25 mouse cellular contexts compared by ENCODE assay signal in genomic region chr2:77813029-77813428, GRCm38 (mm10). TPM values are rescaled to one million over a fixed set of nuclear protein-coding genes. Genes with fewer than 3 reads are reported as not detected.
"Had no signal": no experiment of that assay in that cellular context is flagged by ENCODE, and none has a peak within 500 bp of the region (broad histone marks: within the 10 kb centered on the region; RNA-seq: fewer than 3 reads in every experiment).

No protein-coding gene starts in this region.

- DNase-seq: gastrocnemius, adult 2 months; gastrocnemius, postnatal 10 days; gastrocnemius, postnatal 25 days; heart, adult 2 months; heart, postnatal 10 days; heart, postnatal 4 days; kidney, adult 18-20 months; kidney, adult 8-10 months; kidney, postnatal 10 days; kidney, postnatal 25 days; kidney, postnatal 4 days had no signal

- H3K27ac ChIP-seq: gastrocnemius, adult 2 months; heart, adult 2 months; heart, embryonic 10.5 days; hindbrain, embryonic 10.5 days; hindbrain, embryonic 12.5 days; hindbrain, embryonic 14.5 days; intestine, embryonic 15.5 days; layer of hippocampus, adult 2 months; left cerebral cortex, adult 2 months; limb, embryonic 13.5 days; limb, embryonic 15.5 days; liver, embryonic 12.5 days; liver, embryonic 14.5 days had no signal

- H3K36me3 ChIP-seq: heart, embryonic 10.5 days; heart, embryonic 12.5 days; hindbrain, embryonic 10.5 days; hindbrain, embryonic 12.5 days; intestine, embryonic 15.5 days; limb, embryonic 13.5 days; limb, embryonic 15.5 days; liver, embryonic 12.5 days had no signal

- H3K9me3 ChIP-seq: heart, embryonic 10.5 days; heart, embryonic 12.5 days; hindbrain, embryonic 10.5 days; hindbrain, embryonic 12.5 days; intestine, embryonic 15.5 days; limb, embryonic 13.5 days; limb, embryonic 15.5 days; liver, embryonic 12.5 days had no signal

- H3K4me3 ChIP-seq: gastrocnemius, adult 2 months; heart, adult 2 months; heart, embryonic 10.5 days; heart, embryonic 12.5 days; hindbrain, embryonic 10.5 days; hindbrain, embryonic 12.5 days; intestine, embryonic 15.5 days; layer of hippocampus, adult 2 months; left cerebral cortex, adult 2 months; limb, embryonic 13.5 days; limb, embryonic 15.5 days; liver, embryonic 12.5 days had no signal

- H3K4me1 ChIP-seq: intestine, embryonic 15.5 days; liver, embryonic 12.5 days had no signal

RNA-seq across cellular contexts. Expression of gene Zfp385b, which starts 6.4 kb away (rescaled TPM):
- total RNA-seq: granulocyte monocyte progenitor cell, adult 5-6 weeks had no signal
- polyA plus RNA-seq: inflammation-experienced regulatory T-cells, adult 6 months had no signal
